Mouse (Mus musculus) liver, adult 2 months (tissue): ENCODE results near the gene Nrip1. TPM values are rescaled to one million over a fixed set of nuclear protein-coding genes. Genes with fewer than 3 reads are reported as not detected.

Source experiments
- DNase-seq: peaks from one replicate; pipeline ENCODE4 v3.0.0-alpha.2; 2011; ENCODE audit warnings: low read depth, low spot score; ENCODE audit errors: extremely low read depth
- H3K27ac ChIP-seq: fragments of 200-500 bp; replicated peaks from 2 replicates; pipeline ENCODE4 v1.5.1; 2012; ENCODE audit warnings: low read depth, mild to moderate bottlenecking, control low read depth, inconsistent platforms, low read length; ENCODE audit not compliant: insufficient read depth
- H3K27me3 ChIP-seq: fragments of 200-500 bp; 2 replicates; pipeline ENCODE4 v1.6.1; 2012; ENCODE audit warnings: mild to moderate bottlenecking, moderate library complexity, low read length, inconsistent platforms; ENCODE audit not compliant: control insufficient read depth, insufficient read depth
- H3K36me3 ChIP-seq: fragments of 200-500 bp; 2 replicates; pipeline ENCODE4 v1.6.1; 2012; ENCODE audit warnings: low read length, inconsistent platforms; ENCODE audit not compliant: control insufficient read depth, insufficient read depth
- H3K4me1 ChIP-seq: fragments of 200-500 bp; 2 replicates; pipeline ENCODE4 v1.6.1; 2011; ENCODE audit warnings: low read length; ENCODE audit not compliant: control insufficient read depth, insufficient read depth
- H3K4me3 ChIP-seq: fragments of 200-500 bp; 2 replicates; pipeline ENCODE4 v1.5.1; 2011; ENCODE audit warnings: low read depth, mild to moderate bottlenecking, control low read depth, low read length, moderate library complexity; ENCODE audit not compliant: insufficient read depth
- H3K79me2 ChIP-seq: fragments of 200-500 bp; 2 replicates; pipeline ENCODE4 v1.6.1; 2012; ENCODE audit warnings: inconsistent platforms, mild to moderate bottlenecking, low read length, moderate library complexity; ENCODE audit not compliant: control insufficient read depth, insufficient read depth
- H3K9ac ChIP-seq: fragments of 200-500 bp; 2 replicates; pipeline ENCODE4 v1.6.1; 2012; ENCODE audit warnings: low read depth, mild to moderate bottlenecking, control low read depth, inconsistent platforms, low read length
- CTCF ChIP-seq: fragments of 200-500 bp; IDR thresholded peaks from 2 replicates; pipeline ENCODE4 v1.5.1; 2011; ENCODE audit warnings: low read depth, low read length, control low read depth
- POLR2A ChIP-seq: fragments of 200-500 bp; IDR thresholded peaks from 2 replicates; pipeline ENCODE4 v1.6.1; 2011; ENCODE audit warnings: low read length, control low read depth; ENCODE audit not compliant: insufficient read depth; ENCODE audit errors: extremely low read depth
- WGBS: fragments of 180-500 bp; shearing (Covaris S2); methylation state at CpG from one replicate; pipeline ENCODE4 v1.1.7; 2018; 5-methylcytosine and 5-hydroxymethylcytosine counted together
- polyA plus RNA-seq: library from polyadenylated mRNA; depleted of rRNA; stranded (reverse); fragments of >200 nt; gene quantifications from 2 replicates; pipeline ENCODE4 v1.2.3, GENCODE M21; 2012
- total RNA-seq: library from RNA; depleted of rRNA; stranded (reverse); fragments of >200 nt; gene quantifications from 2 replicates; pipeline ENCODE4 v1.2.3, GENCODE M21; 2014

Nrip1 gene
- total and polyA plus RNA-seq, 2 experiments = 2.9 to 8.9 TPM

- peaks cover 4% of the 10 kb centered on the region for H3K4me1 ChIP-seq
- TF ChIP-seq CTCF (no peak), POLR2A (no peak)
- no peak overlapping the region for H3K27ac ChIP-seq
- H3K9ac ChIP-seq = no peak overlapping the region
- H3K4me3 ChIP-seq = no peak overlapping the region
- no peaks in the 10 kb centered on the region for H3K27me3 ChIP-seq
- no peak for DNase-seq
- no peaks in the 10 kb centered on the region for H3K79me2 ChIP-seq
- WGBS = 96% methylated on average over 4 of the region's 4 CpGs
- no peaks in the 10 kb centered on the region for H3K36me3 ChIP-seq
Observed at GRCm38 (mm10) chr16:76238784-76239183, 134.8 kb downstream of the Nrip1 start.
